Mouse (Mus musculus) right cerebral cortex, postnatal 14 days (tissue): ENCODE data around the gene Pik3c2g.

Experiments
- DNase-seq: peaks from one replicate; pipeline ENCODE4 v3.0.0; 2022

Pik3c2g gene

GRCm38 (mm10) chr6:139735708-139736626 lies 148.9 kb downstream of the Pik3c2g start:
- DNase-seq, result no peak

- peak; percentile 31 for DNase-seq
Measured at GRCm38 (mm10) chr6:139738350-139738749, 151.3 kb downstream of the Pik3c2g start.

- no peak for DNase-seq
Measured at GRCm38 (mm10) chr6:139742693-139743432, 155.8 kb downstream of the Pik3c2g start.

- no peak for DNase-seq
Measured at GRCm38 (mm10) chr6:139746758-139747479, 159.9 kb downstream of the Pik3c2g start.

- DNase-seq, result no peak
Measured at GRCm38 (mm10) chr6:139748091-139748771, 161.2 kb downstream of the Pik3c2g start.

GRCm38 (mm10) chr6:139750599-139750998 lies 163.6 kb downstream of the Pik3c2g start:
- no peak for DNase-seq

- no peak for DNase-seq
Measured at GRCm38 (mm10) chr6:139751022-139751421, 164.0 kb downstream of the Pik3c2g start.

GRCm38 (mm10) chr6:139757876-139758275 lies 170.9 kb downstream of the Pik3c2g start:
- no peak for DNase-seq

GRCm38 (mm10) chr6:139760978-139761377 lies 174.0 kb downstream of the Pik3c2g start:
- no peak for DNase-seq

- DNase-seq, result no peak
Measured at GRCm38 (mm10) chr6:139764398-139764797, 177.4 kb downstream of the Pik3c2g start.

GRCm38 (mm10) chr6:139769744-139770473 lies 182.9 kb downstream of the Pik3c2g start:
- no peak for DNase-seq

GRCm38 (mm10) chr6:139770535-139770934 lies 183.5 kb downstream of the Pik3c2g start:
- no peak for DNase-seq

- DNase-seq, result no peak
Measured at GRCm38 (mm10) chr6:139777576-139778282, 190.7 kb downstream of the Pik3c2g start.

- DNase-seq, result no peak
Measured at GRCm38 (mm10) chr6:139780028-139780427, 193.0 kb downstream of the Pik3c2g start.

- DNase-seq, result no peak
Measured at GRCm38 (mm10) chr6:139789479-139789878, 202.5 kb downstream of the Pik3c2g start.

GRCm38 (mm10) chr6:139799541-139800226 lies 212.7 kb downstream of the Pik3c2g start:
- no peak for DNase-seq

GRCm38 (mm10) chr6:139821916-139822315 lies 234.9 kb downstream of the Pik3c2g start:
- DNase-seq, result no peak

GRCm38 (mm10) chr6:139838239-139838638 lies 251.2 kb downstream of the Pik3c2g start:
- DNase-seq, result no peak

GRCm38 (mm10) chr6:139838713-139839112 lies 251.7 kb downstream of the Pik3c2g start:
- DNase-seq, result no peak

- DNase-seq, result no peak
Measured at GRCm38 (mm10) chr6:139839907-139840306, 252.9 kb downstream of the Pik3c2g start.

- no peak for DNase-seq
Measured at GRCm38 (mm10) chr6:139841272-139841671, 254.3 kb downstream of the Pik3c2g start.
